Mouse (Mus musculus): ENCODE measurements around the gene Dpep2nb. TPM values are rescaled to one million over a fixed set of nuclear protein-coding genes. Genes with fewer than 3 reads are reported as not detected.

Gene Dpep2nb
- polyA plus RNA-seq, 1 experiment from 2014 or later, result not detected

DNA sequence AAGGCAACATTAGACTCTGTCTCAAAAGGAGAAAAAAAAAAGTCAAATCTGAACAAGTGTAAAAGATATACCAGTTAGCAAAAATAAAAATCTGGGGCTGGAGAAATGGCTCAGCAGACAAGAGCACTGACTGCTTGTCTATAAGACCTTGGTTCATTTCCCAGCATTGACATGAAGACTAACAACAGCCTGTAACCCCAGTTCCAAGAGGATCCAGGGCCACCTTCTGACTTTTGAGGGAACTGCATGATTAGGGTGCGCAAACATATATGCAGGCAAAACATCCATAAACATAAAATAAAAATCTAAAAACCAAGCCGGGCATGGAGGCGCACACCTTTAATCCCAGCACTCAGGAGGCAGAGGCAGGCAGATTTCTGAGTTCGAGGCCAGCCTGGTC lies 638 bp upstream of the Dpep2nb start:
- H3K4me3 ChIP-seq (ENCODE audit: control insufficient read depth in 1 of 2, insufficient read depth in 1 of 2, low read depth in 1 of 2, low read length in 2 of 2), result no peak overlapping the region
- H3K27me3 ChIP-seq (ENCODE audit: control insufficient read depth, insufficient read depth, low read length), result no peaks in the 10 kb centered on the region
- no peak overlapping the region for H3K9ac ChIP-seq (ENCODE audit: low read length)
- no peak overlapping the region for H3K27ac ChIP-seq (replicated peaks in 1 of 2; ENCODE audit: control insufficient read depth in 1 of 2, insufficient read depth in 1 of 2, low read depth in 2 of 2, low read length in 2 of 2)
- H3K4me1 ChIP-seq (ENCODE audit: control insufficient read depth in 2 of 2, insufficient read depth in 2 of 2, low read length in 2 of 2), result peaks cover 6 to 8% of the 10 kb centered on the region in 2 experiments; a peak in 3 of 4 replicates
- H3K36me3 ChIP-seq (ENCODE audit: control insufficient read depth, insufficient read depth, low read length), result peaks cover 4% of the 10 kb centered on the region; the same call in 1 of the 2 replicates
- 84% methylated on average over 4 of the region's 4 CpGs for WGBS
- no peaks in the 10 kb centered on the region for H3K9me3 ChIP-seq (ENCODE audit: control insufficient read depth, low read length)
- H3K4me2 ChIP-seq (ENCODE audit: low read length), result no peak overlapping the region
- ATAC-seq (ENCODE audit: insufficient number of reproducible peaks, insufficient read depth, low FRiP score, low read depth), result no peak

DNA sequence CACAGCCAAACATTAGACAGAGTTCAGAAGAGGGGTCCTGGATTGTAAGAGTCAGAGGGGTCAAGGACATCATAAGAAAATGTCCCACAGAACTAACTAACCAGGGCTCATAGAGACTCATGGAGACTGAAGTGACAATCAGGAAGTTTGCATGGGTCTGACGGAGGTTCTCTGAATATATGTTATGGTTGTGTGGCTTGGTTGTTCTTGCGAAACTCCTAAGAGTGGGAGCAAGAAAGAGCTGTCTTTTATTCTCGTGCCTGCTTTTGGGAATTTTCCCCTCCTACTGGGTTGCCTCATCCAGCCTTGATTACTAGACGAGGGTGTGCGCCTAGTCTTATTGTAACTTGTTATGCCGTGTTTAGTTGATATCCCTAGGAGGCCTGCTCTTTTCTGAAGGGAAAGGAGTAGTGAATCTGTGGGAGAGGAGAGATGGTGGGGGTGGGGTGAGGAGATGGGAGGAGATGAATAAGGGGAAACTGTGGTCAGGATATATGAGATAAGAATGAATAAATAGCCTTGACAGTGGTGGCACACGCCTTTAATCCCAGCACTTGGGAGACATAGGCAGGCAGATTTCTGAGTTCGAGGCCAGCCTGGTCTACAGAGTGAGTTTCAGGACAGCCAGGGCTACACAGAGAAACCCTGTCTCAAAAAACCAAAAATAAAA lies 1.1 kb downstream of the Dpep2nb start:
- ATAC-seq (ENCODE audit: insufficient number of reproducible peaks, insufficient read depth, low FRiP score, low read depth), result no peak
- no peak overlapping the region for H3K4me2 ChIP-seq (ENCODE audit: low read length)
- H3K4me3 ChIP-seq (ENCODE audit: control insufficient read depth in 1 of 2, insufficient read depth in 1 of 2, low read depth in 1 of 2, low read length in 2 of 2), result no peak overlapping the region
- H3K4me1 ChIP-seq (ENCODE audit: control insufficient read depth in 2 of 2, insufficient read depth in 2 of 2, low read length in 2 of 2), result no peaks in the 10 kb centered on the region
- H3K36me3 ChIP-seq (ENCODE audit: control insufficient read depth, insufficient read depth, low read length), result peaks cover 4% of the 10 kb centered on the region; the same call in 1 of the 2 replicates
- H3K27ac ChIP-seq (replicated peaks in 1 of 2; ENCODE audit: control insufficient read depth in 1 of 2, insufficient read depth in 1 of 2, low read depth in 2 of 2, low read length in 2 of 2), result no peak overlapping the region
- no peaks in the 10 kb centered on the region for H3K9me3 ChIP-seq (ENCODE audit: control insufficient read depth, low read length)
- 69% methylated on average over 8 of the region's 8 CpGs for WGBS
- H3K27me3 ChIP-seq (ENCODE audit: control insufficient read depth, insufficient read depth, low read length), result no peaks in the 10 kb centered on the region
- no peak overlapping the region for H3K9ac ChIP-seq (ENCODE audit: low read length)

DNA sequence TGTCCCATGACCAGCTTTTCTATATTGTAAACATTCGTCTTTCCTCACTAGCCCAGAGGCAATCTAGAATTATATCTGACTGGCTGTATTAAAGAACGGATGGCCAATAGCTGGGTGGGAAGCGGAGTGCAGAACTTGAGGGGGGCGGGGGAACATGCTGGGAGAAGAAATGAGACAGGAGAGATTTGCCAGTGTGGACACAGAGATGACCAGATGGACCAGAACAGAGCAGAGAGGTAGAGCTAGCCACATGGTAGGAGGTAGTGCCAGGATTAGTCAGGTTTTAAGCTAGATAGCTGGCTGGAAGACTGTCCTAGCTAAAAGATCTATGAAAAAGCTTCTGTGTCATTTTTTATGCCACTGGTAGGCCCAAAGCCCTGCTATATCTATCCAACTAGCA lies 3.9 kb downstream of the Dpep2nb start:
- Histone ChIP-seq H3K27ac (replicated peaks in 1 of 2; ENCODE audit: control insufficient read depth in 1 of 2, insufficient read depth in 1 of 2, low read depth in 2 of 2, low read length in 2 of 2) (no peak overlapping the region), H3K4me3 (ENCODE audit: control insufficient read depth in 1 of 2, insufficient read depth in 1 of 2, low read depth in 1 of 2, low read length in 2 of 2) (no peak overlapping the region), H3K9me3 (ENCODE audit: control insufficient read depth, low read length) (no peaks in the 10 kb centered on the region), H3K27me3 (ENCODE audit: control insufficient read depth, insufficient read depth, low read length) (no peaks in the 10 kb centered on the region), H3K36me3 (ENCODE audit: control insufficient read depth, insufficient read depth, low read length) (no peaks in the 10 kb centered on the region), H3K4me1 (ENCODE audit: control insufficient read depth in 2 of 2, insufficient read depth in 2 of 2, low read length in 2 of 2) (no peaks in the 10 kb centered on the region), H3K4me2 (ENCODE audit: low read length) (no peak overlapping the region), H3K9ac (ENCODE audit: low read length) (no peak overlapping the region)
- ATAC-seq (ENCODE audit: insufficient number of reproducible peaks, insufficient read depth, low FRiP score, low read depth), result no peak
- 71% methylated on average over 4 of the region's 4 CpGs for WGBS

- WGBS, result 80% methylated on average over 2 of the region's 2 CpGs
- Histone ChIP-seq H3K27me3 (ENCODE audit: control insufficient read depth, insufficient read depth, low read length) (no peaks in the 10 kb centered on the region), H3K4me2 (ENCODE audit: low read length) (no peak overlapping the region), H3K27ac (replicated peaks in 1 of 2; ENCODE audit: control insufficient read depth in 1 of 2, insufficient read depth in 1 of 2, low read depth in 2 of 2, low read length in 2 of 2) (no peak overlapping the region), H3K36me3 (ENCODE audit: control insufficient read depth, insufficient read depth, low read length) (no peaks in the 10 kb centered on the region), H3K4me1 (ENCODE audit: control insufficient read depth in 2 of 2, insufficient read depth in 2 of 2, low read length in 2 of 2) (no peaks in the 10 kb centered on the region), H3K9ac (ENCODE audit: low read length) (no peak overlapping the region), H3K4me3 (ENCODE audit: control insufficient read depth in 1 of 2, insufficient read depth in 1 of 2, low read depth in 1 of 2, low read length in 2 of 2) (no peak overlapping the region), H3K9me3 (ENCODE audit: control insufficient read depth, low read length) (no peaks in the 10 kb centered on the region)
- ATAC-seq (ENCODE audit: insufficient number of reproducible peaks, insufficient read depth, low FRiP score, low read depth), result no peak
Measured at GRCm38 (mm10) chr8:105998971-105999370, 6.8 kb downstream of the Dpep2nb start.

- 62% methylated on average over 7 of the region's 7 CpGs for WGBS
Measured at GRCm38 (mm10) chr8:105996359-105996758, 9.4 kb downstream of the Dpep2nb start.

DNA sequence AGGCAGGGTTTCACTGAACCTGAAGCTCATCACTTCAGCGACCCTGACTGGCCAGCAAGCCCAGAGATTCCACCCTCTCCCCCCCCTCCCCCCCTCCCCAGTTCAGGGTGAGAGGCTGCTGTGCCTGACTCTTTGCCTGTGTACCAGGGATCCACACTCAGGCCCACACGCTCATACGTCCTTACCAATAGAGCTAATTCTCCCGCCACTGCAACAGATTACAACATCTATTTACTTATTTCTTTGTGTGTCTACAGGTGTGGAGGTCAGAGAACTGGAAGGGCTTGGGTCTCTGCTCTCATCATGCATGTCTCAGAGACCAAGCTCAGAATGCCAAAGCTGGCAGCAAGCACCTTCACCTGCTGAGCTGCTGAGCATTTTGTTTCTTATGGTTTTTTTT lies 12.5 kb downstream of the Dpep2nb start:
- no peak overlapping the region for H3K4me2 ChIP-seq (ENCODE audit: low read length)
- peaks cover 5 to 8% of the 10 kb centered on the region in 2 experiments; a peak in 2 of 4 replicates for H3K4me1 ChIP-seq (ENCODE audit: control insufficient read depth in 2 of 2, insufficient read depth in 2 of 2, low read length in 2 of 2)
- no peaks in the 10 kb centered on the region for H3K27me3 ChIP-seq (ENCODE audit: control insufficient read depth, insufficient read depth, low read length)
- 61% methylated on average over 4 of the region's 4 CpGs for WGBS
- H3K4me3 ChIP-seq (ENCODE audit: control insufficient read depth in 1 of 2, insufficient read depth in 1 of 2, low read depth in 1 of 2, low read length in 2 of 2), result no peak overlapping the region
- H3K9me3 ChIP-seq (ENCODE audit: control insufficient read depth, low read length), result no peaks in the 10 kb centered on the region
- no peak for ATAC-seq (ENCODE audit: insufficient number of reproducible peaks, insufficient read depth, low FRiP score, low read depth)
- no peaks in the 10 kb centered on the region for H3K36me3 ChIP-seq (ENCODE audit: control insufficient read depth, insufficient read depth, low read length)
- no peak overlapping the region for H3K27ac ChIP-seq (replicated peaks in 1 of 2; ENCODE audit: control insufficient read depth in 1 of 2, insufficient read depth in 1 of 2, low read depth in 2 of 2, low read length in 2 of 2)
- H3K9ac ChIP-seq (ENCODE audit: low read length), result no peak overlapping the region

More at GRCm38 (mm10) chr8:105996359-105996758, 9.4 kb downstream of the Dpep2nb start:
- H3K36me3 ChIP-seq (ENCODE audit: control insufficient read depth, insufficient read depth, low read length), result no peaks in the 10 kb centered on the region
- no peak overlapping the region for H3K4me3 ChIP-seq (ENCODE audit: control insufficient read depth in 1 of 2, insufficient read depth in 1 of 2, low read depth in 1 of 2, low read length in 2 of 2)
- no peak for ATAC-seq (ENCODE audit: insufficient number of reproducible peaks, insufficient read depth, low FRiP score, low read depth)
- H3K9ac ChIP-seq (ENCODE audit: low read length), result no peak overlapping the region
- peaks cover 0 to under 1% of the 10 kb centered on the region in 2 experiments; a peak in 1 of 4 replicates for H3K4me1 ChIP-seq (ENCODE audit: control insufficient read depth in 2 of 2, insufficient read depth in 2 of 2, low read length in 2 of 2)
- no peak overlapping the region for H3K27ac ChIP-seq (replicated peaks in 1 of 2; ENCODE audit: control insufficient read depth in 1 of 2, insufficient read depth in 1 of 2, low read depth in 2 of 2, low read length in 2 of 2)
- H3K4me2 ChIP-seq (ENCODE audit: low read length), result no peak overlapping the region
- no peaks in the 10 kb centered on the region for H3K27me3 ChIP-seq (ENCODE audit: control insufficient read depth, insufficient read depth, low read length)
- H3K9me3 ChIP-seq (ENCODE audit: control insufficient read depth, low read length), result no peaks in the 10 kb centered on the region

DNA sequence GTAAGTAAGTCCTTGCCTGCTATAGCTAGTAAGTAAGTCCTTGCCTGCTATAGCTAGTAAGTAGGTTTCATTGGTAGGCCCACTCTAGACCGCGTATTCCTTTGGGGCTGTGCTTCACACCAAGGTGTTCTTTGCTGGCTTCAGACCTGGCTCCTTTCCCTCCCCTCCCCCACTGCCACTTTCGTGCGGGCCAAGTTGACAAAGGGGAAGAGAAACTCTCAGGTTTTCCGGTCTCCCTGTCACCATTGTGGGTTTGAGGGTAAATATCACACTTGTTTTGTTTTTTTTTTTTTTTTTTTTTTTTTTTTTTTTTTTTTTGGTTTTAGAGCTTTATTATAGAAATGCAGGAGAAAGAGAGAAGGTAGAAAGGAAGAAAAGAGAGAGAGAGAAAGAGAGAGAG lies 13.3 kb downstream of the Dpep2nb start:
- Histone ChIP-seq H3K4me2 (ENCODE audit: low read length) (no peak overlapping the region), H3K27ac (replicated peaks in 1 of 2; ENCODE audit: control insufficient read depth in 1 of 2, insufficient read depth in 1 of 2, low read depth in 2 of 2, low read length in 2 of 2) (no peak overlapping the region), H3K27me3 (ENCODE audit: control insufficient read depth, insufficient read depth, low read length) (no peaks in the 10 kb centered on the region), H3K36me3 (ENCODE audit: control insufficient read depth, insufficient read depth, low read length) (no peaks in the 10 kb centered on the region), H3K9ac (ENCODE audit: low read length) (no peak overlapping the region), H3K4me1 (ENCODE audit: control insufficient read depth in 2 of 2, insufficient read depth in 2 of 2, low read length in 2 of 2) (peaks cover 5 to 8% of the 10 kb centered on the region in 2 experiments; a peak in 2 of 4 replicates), H3K9me3 (ENCODE audit: control insufficient read depth, low read length) (no peaks in the 10 kb centered on the region), H3K4me3 (ENCODE audit: control insufficient read depth in 1 of 2, insufficient read depth in 1 of 2, low read depth in 1 of 2, low read length in 2 of 2) (no peak overlapping the region)
- no peak for ATAC-seq (ENCODE audit: insufficient number of reproducible peaks, insufficient read depth, low FRiP score, low read depth)
- 60% methylated on average over 5 of the region's 5 CpGs for WGBS

- 0 out of 2 replicates have a peak overlapping the region, but pooled peaks have one; percentile 47 for H3K9ac ChIP-seq (ENCODE audit: low read length)
- H3K9me3 ChIP-seq (ENCODE audit: control insufficient read depth, low read length), result no peaks in the 10 kb centered on the region
- ATAC-seq (ENCODE audit: insufficient number of reproducible peaks, insufficient read depth, low FRiP score, low read depth), result no peak
- no peaks in the 10 kb centered on the region for H3K36me3 ChIP-seq (ENCODE audit: control insufficient read depth, insufficient read depth, low read length)
- whole genome bisulfite sequencing, result 61% methylated on average over 2 of the region's 2 CpGs
- H3K4me3 ChIP-seq (ENCODE audit: control insufficient read depth in 1 of 2, insufficient read depth in 1 of 2, low read depth in 1 of 2, low read length in 2 of 2), result no peak overlapping the region
- no peak overlapping the region for H3K27ac ChIP-seq (replicated peaks in 1 of 2; ENCODE audit: control insufficient read depth in 1 of 2, insufficient read depth in 1 of 2, low read depth in 2 of 2, low read length in 2 of 2)
- no peaks in the 10 kb centered on the region for H3K27me3 ChIP-seq (ENCODE audit: control insufficient read depth, insufficient read depth, low read length)
- peaks cover 5 to 8% of the 10 kb centered on the region in 2 experiments; a peak in 2 of 4 replicates for H3K4me1 ChIP-seq (ENCODE audit: control insufficient read depth in 2 of 2, insufficient read depth in 2 of 2, low read length in 2 of 2)
- peak overlapping the region; percentile 34 for H3K4me2 ChIP-seq (ENCODE audit: low read length)
Measured at GRCm38 (mm10) chr8:105991546-105991945, 14.2 kb downstream of the Dpep2nb start.

Data from heart, embryonic 14.5 days (tissue).